Mouse (Mus musculus) kidney, postnatal 36 days (tissue): Measurements from ENCODE around the gene Prss16.

Experiments used
- DNase-seq, 2 experiments: peaks; one replicate each; pipeline ENCODE4 v3.0.0; 2021 to 2022; ENCODE audit warnings: mixed read lengths in 2 of 2

The Prss16 gene

DNA sequence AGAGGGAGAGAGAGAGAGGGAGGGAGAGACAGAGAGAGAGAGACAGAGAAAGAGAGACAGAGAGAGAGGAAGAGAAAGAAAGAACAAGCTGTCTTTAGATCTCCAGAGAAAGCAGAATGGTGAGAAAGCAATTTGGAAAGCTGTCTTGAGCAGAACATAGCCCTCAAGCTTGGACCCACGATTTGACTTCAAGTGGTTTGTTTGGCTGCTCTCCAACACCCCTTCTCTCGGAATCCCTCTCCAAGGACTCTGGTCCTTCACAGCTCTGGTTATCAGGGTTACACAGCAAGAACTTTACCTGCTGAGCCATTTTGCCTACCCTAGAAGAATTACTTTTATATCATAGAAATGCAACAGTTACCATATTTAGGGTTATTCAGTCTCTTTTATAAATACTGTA is 39.7 kb downstream of the Prss16 start:
- no peak for DNase-seq

GRCm38 (mm10) chr13:21969269-21969668 is 40.3 kb downstream of the Prss16 start:
- DNase-seq = no peak
